Mouse (Mus musculus): ENCODE data around the gene Ntsr1. TPM values are rescaled to one million over a fixed set of nuclear protein-coding genes. Genes with fewer than 3 reads are reported as not detected.
A peak's percentile ranks its signal among the peaks of the same experiment; 100 is the strongest.

Ntsr1 gene
- total RNA-seq, 1 experiment: 0.09 TPM

- in situ Hi-C loops (cut with MboI; ENCODE audit: low sequenced_read_pairs in 2 of 2, unreplicated experiment in 2 of 2): loop anchor here in 1 of 2 experiments (10.0 kb wide), 1 partner anchor 176 kb away; no protein-coding TSS in a partner anchor
- Histone ChIP-seq H3K9me3 (ENCODE audit: control insufficient read depth, insufficient read depth, low read depth, low read length) (no peaks in the 10 kb centered on the region), H3K27ac (ENCODE audit: insufficient read depth, low read depth, low read length, poor library complexity, severe bottlenecking) (no peak overlapping the region), H3K9ac (ENCODE audit: insufficient read depth, low read depth, low read length, poor library complexity, severe bottlenecking) (no peak overlapping the region), H3K36me3 (ENCODE audit: control insufficient read depth, insufficient read depth, low read length, poor library complexity, severe bottlenecking) (no peaks in the 10 kb centered on the region; the same call in 1 of the 2 replicates), H3K4me3 (ENCODE audit: insufficient read depth in 1 of 2, low read depth in 1 of 2, low read length in 2 of 2, poor library complexity in 1 of 2, severe bottlenecking in 1 of 2) (no peak overlapping the region), H3K4me1 (ENCODE audit: control insufficient read depth in 2 of 2, insufficient read depth in 2 of 2, low read length in 2 of 2, poor library complexity in 1 of 2) (peaks cover 0 to 6% of the 10 kb centered on the region in 2 experiments; a peak in 2 of 4 replicates)
- peak; percentile 56 for DNase-seq (ENCODE audit: low read depth, low spot score)
- no peak for TF ChIP-seq CHD2 (IDR thresholded peaks at IDR 0.05; ENCODE audit: low read depth, low read length)
- no peak for TF ChIP-seq HCFC1 (IDR thresholded peaks at IDR 0.05; ENCODE audit: borderline replicate concordance, insufficient read depth, low read length)
- TF ChIP-seq MAFK (IDR thresholded peaks at IDR 0.05; ENCODE audit: insufficient read depth, low read depth, low read length): no peak
- no peak for TF ChIP-seq ZNF384 (IDR thresholded peaks at IDR 0.05; ENCODE audit: low read depth, low read length)
- peak; percentile 59; the same call in 1 of the 2 replicates for TF ChIP-seq ZC3H11A (IDR thresholded peaks at IDR 0.05; ENCODE audit: borderline replicate concordance, low read depth, low read length)
These were observed 78.9 kb downstream of the Ntsr1 start for GRCm38 (mm10) chr2:180578686-180579085.

DNA sequence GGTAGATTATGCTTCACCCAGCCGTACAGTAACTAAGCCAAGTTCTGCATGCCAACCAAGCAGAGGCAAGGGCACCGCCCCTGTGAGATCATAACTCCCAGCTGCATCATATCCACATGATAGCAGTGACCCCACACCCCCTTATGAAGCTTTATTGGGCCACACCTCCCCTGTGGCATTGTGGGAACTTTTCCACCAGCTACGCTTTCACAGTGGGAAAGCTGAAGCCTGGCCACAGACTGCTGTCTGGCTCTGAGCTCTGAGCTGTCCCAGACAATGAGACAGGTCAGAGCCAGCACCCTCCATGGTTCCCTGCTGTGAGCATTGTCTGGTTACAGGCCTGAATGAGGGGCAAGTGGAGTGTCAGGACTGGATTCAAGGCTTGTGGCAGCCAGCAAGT lies 81.2 kb downstream of the Ntsr1 start, which contains the start of gene Mrgbp:
Mrgbp (plus strand) TSS at position 303 of the 400 bp plus-strand sequence.
- peaks cover 0 to 6% of the 10 kb centered on the region in 2 experiments; a peak in 2 of 4 replicates for H3K4me1 ChIP-seq (ENCODE audit: control insufficient read depth in 2 of 2, insufficient read depth in 2 of 2, low read length in 2 of 2, poor library complexity in 1 of 2)
- TF ChIP-seq ZC3H11A (IDR thresholded peaks at IDR 0.05; ENCODE audit: borderline replicate concordance, low read depth, low read length): no peak
- no peak for TF ChIP-seq ZNF384 (IDR thresholded peaks at IDR 0.05; ENCODE audit: low read depth, low read length)
- no peak within 1 kb of the TSS for H3K27ac ChIP-seq (ENCODE audit: insufficient read depth, low read depth, low read length, poor library complexity, severe bottlenecking)
- in situ Hi-C loops (cut with MboI; ENCODE audit: low sequenced_read_pairs in 2 of 2, unreplicated experiment in 2 of 2): loop anchor here in 1 of 2 experiments (5.0 kb wide), 1 partner anchor 201 kb away; no protein-coding TSS in a partner anchor
- H3K9ac ChIP-seq (ENCODE audit: insufficient read depth, low read depth, low read length, poor library complexity, severe bottlenecking): no peak within 1 kb of the TSS
- peaks cover 13% of the 10 kb centered on the region; the same call in 1 of the 2 replicates for H3K36me3 ChIP-seq (ENCODE audit: control insufficient read depth, insufficient read depth, low read length, poor library complexity, severe bottlenecking)
- DNase-seq (ENCODE audit: low read depth, low spot score): no peak
- H3K4me3 ChIP-seq (ENCODE audit: insufficient read depth in 1 of 2, low read depth in 1 of 2, low read length in 2 of 2, poor library complexity in 1 of 2, severe bottlenecking in 1 of 2): no peak within 1 kb of the TSS
- no peaks in the 10 kb centered on the region for H3K9me3 ChIP-seq (ENCODE audit: control insufficient read depth, insufficient read depth, low read depth, low read length)

DNA sequence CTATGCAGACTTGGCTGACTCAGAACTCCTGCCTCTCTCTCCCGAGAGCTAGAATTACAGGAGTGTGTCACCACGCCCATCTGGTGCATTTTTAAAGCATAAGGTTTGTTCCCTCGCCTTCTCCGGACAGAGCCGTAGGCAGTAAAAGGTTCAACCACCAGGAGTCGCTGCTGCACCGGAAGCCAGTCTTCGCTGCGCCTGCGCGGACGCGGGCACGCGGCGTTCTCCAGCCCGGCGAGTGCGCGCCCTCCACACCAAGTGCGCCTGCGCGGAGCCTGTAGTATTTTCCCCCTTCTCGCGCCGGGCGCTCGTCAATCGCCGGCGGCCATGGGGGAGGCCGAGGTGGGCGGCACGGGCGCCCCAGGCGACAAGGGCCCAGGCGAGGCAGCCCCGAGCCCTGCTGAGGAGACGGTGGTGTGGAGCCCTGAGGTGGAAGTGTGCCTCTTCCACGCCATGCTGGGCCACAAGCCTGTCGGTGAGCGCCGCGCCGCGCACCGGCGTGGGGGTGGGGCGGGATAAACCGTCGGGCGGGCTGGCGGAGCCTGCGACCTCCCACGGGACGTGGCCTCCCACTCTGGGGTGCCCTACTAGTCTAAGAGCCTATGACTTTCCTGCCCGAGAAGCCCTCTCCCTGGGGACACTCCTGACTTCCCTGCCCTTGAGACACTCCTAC lies 82.8 kb downstream of the Ntsr1 start:
- no peak for TF ChIP-seq ZNF384 (IDR thresholded peaks at IDR 0.05; ENCODE audit: low read depth, low read length)
- TF ChIP-seq ZC3H11A (IDR thresholded peaks at IDR 0.05; ENCODE audit: borderline replicate concordance, low read depth, low read length): no peak
- TF ChIP-seq CHD2 (IDR thresholded peaks at IDR 0.05; ENCODE audit: low read depth, low read length): no peak
- TF ChIP-seq HCFC1 (IDR thresholded peaks at IDR 0.05; ENCODE audit: borderline replicate concordance, insufficient read depth, low read length): peak; percentile 52; the same call in 1 of the 2 replicates
- 0 out of 2 replicates have a peak, but pooled peaks have one; percentile 18 for TF ChIP-seq MAFK (IDR thresholded peaks at IDR 0.05; ENCODE audit: insufficient read depth, low read depth, low read length)
- Histone ChIP-seq H3K9ac (ENCODE audit: insufficient read depth, low read depth, low read length, poor library complexity, severe bottlenecking) (peak overlapping the region; percentile 95), H3K9me3 (ENCODE audit: control insufficient read depth, insufficient read depth, low read depth, low read length) (no peaks in the 10 kb centered on the region), H3K36me3 (ENCODE audit: control insufficient read depth, insufficient read depth, low read length, poor library complexity, severe bottlenecking) (peaks cover 17% of the 10 kb centered on the region; the same call in 1 of the 2 replicates), H3K4me1 (ENCODE audit: control insufficient read depth in 2 of 2, insufficient read depth in 2 of 2, low read length in 2 of 2, poor library complexity in 1 of 2) (peaks cover 0 to 6% of the 10 kb centered on the region in 2 experiments; a peak in 2 of 4 replicates), H3K27ac (ENCODE audit: insufficient read depth, low read depth, low read length, poor library complexity, severe bottlenecking) (peak overlapping the region; percentile 63), H3K4me3 (ENCODE audit: insufficient read depth in 1 of 2, low read depth in 1 of 2, low read length in 2 of 2, poor library complexity in 1 of 2, severe bottlenecking in 1 of 2) (peak overlapping the region; percentile 83 to 91)
- in situ Hi-C loops (cut with MboI; ENCODE audit: low sequenced_read_pairs in 2 of 2, unreplicated experiment in 2 of 2): loop anchor here in 1 of 2 experiments (5.0 kb wide), 1 partner anchor 200 kb away; no protein-coding TSS in a partner anchor
- DNase-seq (ENCODE audit: low read depth, low spot score): peak; percentile 91

GRCm38 (mm10) chr2:180583154-180583507 lies 83.4 kb downstream of the Ntsr1 start:
- TF ChIP-seq MAFK (IDR thresholded peaks at IDR 0.05; ENCODE audit: insufficient read depth, low read depth, low read length) (no peak), CHD2 (IDR thresholded peaks at IDR 0.05; ENCODE audit: low read depth, low read length) (no peak), HCFC1 (IDR thresholded peaks at IDR 0.05; ENCODE audit: borderline replicate concordance, insufficient read depth, low read length) (no peak), ZNF384 (IDR thresholded peaks at IDR 0.05; ENCODE audit: low read depth, low read length) (no peak), ZC3H11A (IDR thresholded peaks at IDR 0.05; ENCODE audit: borderline replicate concordance, low read depth, low read length) (no peak)

More at GRCm38 (mm10) chr2:180583154-180583507, 83.4 kb downstream of the Ntsr1 start:
- peak overlapping the region; percentile 95 for H3K9ac ChIP-seq (ENCODE audit: insufficient read depth, low read depth, low read length, poor library complexity, severe bottlenecking)
- no peak overlapping the region for H3K27ac ChIP-seq (ENCODE audit: insufficient read depth, low read depth, low read length, poor library complexity, severe bottlenecking)
- peaks cover 0 to 6% of the 10 kb centered on the region in 2 experiments; a peak in 2 of 4 replicates for H3K4me1 ChIP-seq (ENCODE audit: control insufficient read depth in 2 of 2, insufficient read depth in 2 of 2, low read length in 2 of 2, poor library complexity in 1 of 2)
- peaks cover 17% of the 10 kb centered on the region; the same call in 1 of the 2 replicates for H3K36me3 ChIP-seq (ENCODE audit: control insufficient read depth, insufficient read depth, low read length, poor library complexity, severe bottlenecking)
- no peak for DNase-seq (ENCODE audit: low read depth, low spot score)
- in situ Hi-C loops (cut with MboI; ENCODE audit: low sequenced_read_pairs in 2 of 2, unreplicated experiment in 2 of 2): loop anchor here in 1 of 2 experiments (5.0 kb wide), 1 partner anchor 199 kb away; no protein-coding TSS in a partner anchor
- peak overlapping the region; percentile 83 to 91 for H3K4me3 ChIP-seq (ENCODE audit: insufficient read depth in 1 of 2, low read depth in 1 of 2, low read length in 2 of 2, poor library complexity in 1 of 2, severe bottlenecking in 1 of 2)
- H3K9me3 ChIP-seq (ENCODE audit: control insufficient read depth, insufficient read depth, low read depth, low read length): no peaks in the 10 kb centered on the region

Measured in ES-E14 (cell line).